Mouse (Mus musculus) limb, embryonic 13.5 days (tissue): ENCODE measurements around the gene Calhm2. TPM values are rescaled to one million over a fixed set of nuclear protein-coding genes. Genes with fewer than 3 reads are reported as not detected.

Experiments used
- ATAC-seq: fragments of 200-750 bp; cut with Nextera tagmentation; 2 replicates; pipeline ENCODE4 v1.8.0; 2017; ENCODE audit warnings: low read depth, moderate number of reproducible peaks, moderate TSS enrichment; ENCODE audit not compliant: low FRiP score
- H3K27ac ChIP-seq: fragments of 300-500 bp; sonication (generic); 2 replicates; pipeline ENCODE4 v1.5.1; 2015; ENCODE audit warnings: inconsistent platforms, mild to moderate bottlenecking, moderate library complexity
- H3K27me3 ChIP-seq: fragments of 300-500 bp; sonication (generic); 2 replicates; pipeline ENCODE4 v1.6.1; 2015; ENCODE audit warnings: mild to moderate bottlenecking, inconsistent platforms
- H3K36me3 ChIP-seq: fragments of 300-500 bp; sonication (generic); 2 replicates; pipeline ENCODE4 v1.6.1; 2015; ENCODE audit warnings: inconsistent platforms, mild to moderate bottlenecking, moderate library complexity
- H3K4me1 ChIP-seq: fragments of 300-500 bp; sonication (generic); 2 replicates; pipeline ENCODE4 v1.6.1; 2015; ENCODE audit warnings: inconsistent platforms
- H3K4me2 ChIP-seq: fragments of 300-500 bp; sonication (generic); replicated peaks from 2 replicates; pipeline ENCODE4 v1.6.1; 2015; ENCODE audit warnings: inconsistent platforms, mild to moderate bottlenecking, moderate library complexity
- H3K4me3 ChIP-seq: fragments of 300-500 bp; sonication (generic); 2 replicates; pipeline ENCODE4 v1.5.1; 2015; ENCODE audit warnings: moderate library complexity, mild to moderate bottlenecking, inconsistent platforms
- H3K9ac ChIP-seq: fragments of 300-500 bp; sonication (generic); 2 replicates; pipeline ENCODE4 v1.6.1; 2015; ENCODE audit warnings: mild to moderate bottlenecking, inconsistent platforms
- H3K9me3 ChIP-seq: fragments of 300-500 bp; sonication (generic); 2 replicates; pipeline ENCODE4 v1.6.1; 2016; ENCODE audit warnings: inconsistent platforms
- WGBS: fragments of 180-500 bp; shearing (Covaris S2); methylation state at CpG from one replicate; pipeline ENCODE4 v1.1.7; 2015; 5-methylcytosine and 5-hydroxymethylcytosine counted together
- polyA plus RNA-seq: library from polyadenylated mRNA; unstranded; fragments of >200 nt; fragmentation: Nextera tagmentation; extraction: Ambion mirVana; gene quantifications from 2 replicates; pipeline ENCODE4 v1.2.1, GENCODE M21; 2015

The Calhm2 gene
- polyA plus RNA-seq, 1 experiment from 2014 or later: 8.3 TPM

- peak; percentile 75 for ATAC-seq
- H3K27me3 ChIP-seq: peaks cover 7% of the 10 kb centered on the region; the same call in 1 of the 2 replicates
- H3K4me2 ChIP-seq: peak overlapping the region; percentile 44
- no peak overlapping the region for H3K9ac ChIP-seq
- peaks cover 7% of the 10 kb centered on the region; the same call in 1 of the 2 replicates for H3K4me1 ChIP-seq
- no peak overlapping the region for H3K27ac ChIP-seq
- WGBS: 25% methylated on average over 11 of the region's 11 CpGs
- H3K36me3 ChIP-seq: no peaks in the 10 kb centered on the region
- no peaks in the 10 kb centered on the region for H3K9me3 ChIP-seq
- peak overlapping the region; percentile 7 for H3K4me3 ChIP-seq
These were observed 30.8 kb upstream of the Calhm2 start for GRCm38 (mm10) chr19:47168793-47169412.

- H3K9ac ChIP-seq: no peak overlapping the region; the same call in 1 of the 2 replicates
- no peak overlapping the region for H3K27ac ChIP-seq
- no peaks in the 10 kb centered on the region for H3K9me3 ChIP-seq
- peaks cover 7% of the 10 kb centered on the region; the same call in 1 of the 2 replicates for H3K4me1 ChIP-seq
- ATAC-seq: no peak
- peaks cover 7% of the 10 kb centered on the region; the same call in 1 of the 2 replicates for H3K27me3 ChIP-seq
- H3K36me3 ChIP-seq: no peaks in the 10 kb centered on the region
- 7% methylated on average over 13 of the region's 13 CpGs for WGBS
- H3K4me2 ChIP-seq: peak overlapping the region; percentile 44
- peak overlapping the region; percentile 7 for H3K4me3 ChIP-seq
These were observed 30.1 kb upstream of the Calhm2 start for GRCm38 (mm10) chr19:47168223-47168622.

DNA sequence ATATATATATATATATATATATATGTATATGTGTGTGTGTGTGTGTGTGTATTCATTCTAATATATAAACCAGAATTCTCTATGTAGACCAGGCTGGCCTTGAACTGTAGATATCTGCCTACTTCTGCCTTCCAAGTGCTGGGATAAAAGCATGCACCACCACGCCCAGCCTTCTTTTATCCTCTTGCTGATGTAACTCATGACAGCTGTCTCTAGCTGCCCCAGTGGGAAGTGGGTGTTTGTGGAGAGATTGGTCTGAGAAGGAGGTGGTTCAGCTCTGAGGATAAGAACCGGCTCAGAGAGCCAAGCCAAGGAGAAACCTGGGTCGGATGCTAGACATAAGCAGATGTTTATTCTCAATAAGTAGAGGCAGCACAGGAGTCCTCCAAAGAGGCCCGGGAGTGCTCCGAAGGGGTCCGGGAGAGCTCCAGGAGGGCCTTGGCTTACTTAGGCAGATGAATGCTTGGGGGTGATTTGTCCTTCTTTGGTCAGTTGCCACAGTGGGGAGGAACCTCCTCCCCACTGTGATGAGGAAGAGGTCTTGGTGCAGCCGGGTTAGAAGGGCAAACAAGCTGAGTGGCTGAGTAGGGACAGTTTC, 29.6 kb upstream of the Calhm2 start:
- Histone ChIP-seq H3K4me2 (peak overlapping the region; percentile 44), H3K9me3 (no peaks in the 10 kb centered on the region), H3K9ac (no peak overlapping the region), H3K27me3 (peaks cover 7% of the 10 kb centered on the region; the same call in 1 of the 2 replicates), H3K4me3 (no peak overlapping the region), H3K27ac (no peak overlapping the region), H3K4me1 (peaks cover 7% of the 10 kb centered on the region; the same call in 1 of the 2 replicates), H3K36me3 (no peaks in the 10 kb centered on the region)
- ATAC-seq: no peak
- 61% methylated on average over 7 of the region's 7 CpGs for WGBS

DNA sequence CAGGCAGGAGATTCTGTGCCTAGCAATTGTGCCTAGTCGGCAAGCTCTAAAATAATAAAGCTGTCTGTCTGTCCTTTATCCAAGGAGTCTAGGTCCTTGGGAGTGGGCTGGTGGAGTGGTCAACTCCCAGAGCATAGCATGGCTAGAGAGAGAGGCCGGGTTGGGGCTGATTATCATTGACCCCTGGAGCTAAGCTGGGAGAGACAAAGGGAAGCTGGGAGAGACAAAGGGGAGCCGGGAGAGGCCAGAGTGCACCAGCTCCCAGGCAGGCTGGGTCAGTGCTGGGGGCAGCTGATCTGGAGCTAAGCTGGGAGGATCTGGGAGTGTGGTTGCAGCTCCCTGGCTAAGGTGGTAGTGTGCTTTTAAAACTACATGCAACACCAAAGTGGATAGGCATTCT, 28.7 kb upstream of the Calhm2 start:
- H3K4me3 ChIP-seq: no peak overlapping the region
- ATAC-seq: no peak
- H3K4me2 ChIP-seq: no peak overlapping the region
- peaks cover 7% of the 10 kb centered on the region; the same call in 1 of the 2 replicates for H3K27me3 ChIP-seq
- no peaks in the 10 kb centered on the region for H3K36me3 ChIP-seq
- H3K27ac ChIP-seq: no peak overlapping the region
- H3K4me1 ChIP-seq: peaks cover 7% of the 10 kb centered on the region; the same call in 1 of the 2 replicates
- WGBS: 35% methylated on average over 3 of the region's 3 CpGs
- no peak overlapping the region for H3K9ac ChIP-seq
- no peaks in the 10 kb centered on the region for H3K9me3 ChIP-seq

DNA sequence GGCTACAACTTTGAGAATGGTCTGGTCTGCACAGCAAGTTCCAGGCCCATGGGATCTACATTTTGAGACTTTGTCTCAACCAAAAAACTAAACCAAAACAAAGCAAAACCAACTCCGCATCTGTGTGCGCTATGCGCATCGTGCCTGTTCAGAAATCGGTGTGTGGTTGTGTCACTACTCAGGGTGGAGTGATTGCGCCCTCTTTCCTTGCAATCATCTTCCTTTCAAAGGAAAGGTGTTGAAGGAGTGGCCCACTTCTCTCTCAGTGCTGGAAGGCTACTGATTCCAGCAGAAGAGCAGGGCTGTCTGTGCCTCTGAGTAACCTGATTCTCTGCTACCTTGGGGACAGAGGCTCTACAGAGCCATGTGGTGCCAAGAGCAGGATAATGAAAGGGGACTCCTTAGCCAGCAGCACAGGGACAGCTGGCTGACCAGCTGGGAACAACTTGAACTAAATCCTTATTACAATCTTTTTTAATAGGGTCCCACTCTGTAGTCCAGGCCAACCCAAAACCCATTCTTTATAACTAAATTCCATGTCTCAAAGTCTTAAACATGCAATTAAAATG, 25.2 kb upstream of the Calhm2 start:
- Histone ChIP-seq H3K4me3 (no peak overlapping the region), H3K9ac (no peak overlapping the region), H3K27me3 (peaks cover 3% of the 10 kb centered on the region; the same call in 1 of the 2 replicates), H3K4me1 (peaks cover under 1% of the 10 kb centered on the region; the same call in 1 of the 2 replicates), H3K36me3 (no peaks in the 10 kb centered on the region), H3K9me3 (no peaks in the 10 kb centered on the region), H3K27ac (no peak overlapping the region), H3K4me2 (no peak overlapping the region)
- 89% methylated on average over 6 of the region's 6 CpGs for WGBS
- peak; percentile 51; the same call in 1 of the 2 replicates for ATAC-seq

GRCm38 (mm10) chr19:47161669-47162068, 23.6 kb upstream of the Calhm2 start:
- Histone ChIP-seq H3K9me3 (no peaks in the 10 kb centered on the region), H3K9ac (no peak overlapping the region), H3K27me3 (peaks cover 3% of the 10 kb centered on the region), H3K4me2 (no peak overlapping the region), H3K4me3 (no peak overlapping the region), H3K36me3 (no peaks in the 10 kb centered on the region), H3K27ac (no peak overlapping the region), H3K4me1 (no peaks in the 10 kb centered on the region)
- ATAC-seq: no peak
- 60% methylated on average over 4 of the region's 4 CpGs for WGBS

DNA sequence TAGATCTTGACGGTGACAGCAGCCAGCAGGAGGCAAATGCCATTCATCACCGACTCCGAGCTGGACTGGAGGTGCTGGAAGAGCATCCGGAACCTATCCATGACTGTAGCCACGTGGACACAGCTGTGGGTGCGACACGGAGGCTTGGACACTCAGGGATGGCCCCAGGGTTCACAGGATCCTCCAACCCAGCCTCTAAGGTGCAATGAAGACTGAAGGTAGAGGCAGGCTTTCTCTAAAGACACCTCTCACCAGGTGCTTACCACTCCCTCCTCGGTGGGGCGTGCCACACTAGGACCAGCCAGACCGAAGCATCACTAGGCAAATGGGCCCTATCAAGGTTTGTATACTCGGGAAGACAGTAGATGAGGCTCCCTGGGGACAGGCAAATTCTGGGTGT, 19.6 kb upstream of the Calhm2 start, which contains the start of gene Calhm3:
Calhm3 (minus strand) TSS at position 101 of the 400 bp plus-strand sequence.
- no peaks in the 10 kb centered on the region for H3K4me1 ChIP-seq
- H3K9ac ChIP-seq: no peak within 1 kb of the TSS
- H3K27ac ChIP-seq: no peak within 1 kb of the TSS
- H3K4me2 ChIP-seq: no peak within 1 kb of the TSS
- H3K27me3 ChIP-seq: no peaks in the 10 kb centered on the region; the same call in 1 of the 2 replicates
- ATAC-seq: no peak
- H3K9me3 ChIP-seq: no peaks in the 10 kb centered on the region
- H3K36me3 ChIP-seq: no peaks in the 10 kb centered on the region
- WGBS: 81% methylated on average over 11 of the region's 11 CpGs
- no peak within 1 kb of the TSS for H3K4me3 ChIP-seq

GRCm38 (mm10) chr19:47153767-47154166, 15.7 kb upstream of the Calhm2 start:
- no peaks in the 10 kb centered on the region for H3K36me3 ChIP-seq
- H3K4me3 ChIP-seq: no peak overlapping the region
- H3K4me1 ChIP-seq: peaks cover 12% of the 10 kb centered on the region
- WGBS: 83% methylated on average over 7 of the region's 7 CpGs
- no peak overlapping the region for H3K4me2 ChIP-seq
- H3K27ac ChIP-seq: no peak overlapping the region
- H3K27me3 ChIP-seq: peaks cover 14% of the 10 kb centered on the region
- H3K9me3 ChIP-seq: no peaks in the 10 kb centered on the region
- no peak overlapping the region for H3K9ac ChIP-seq
- no peak for ATAC-seq

DNA sequence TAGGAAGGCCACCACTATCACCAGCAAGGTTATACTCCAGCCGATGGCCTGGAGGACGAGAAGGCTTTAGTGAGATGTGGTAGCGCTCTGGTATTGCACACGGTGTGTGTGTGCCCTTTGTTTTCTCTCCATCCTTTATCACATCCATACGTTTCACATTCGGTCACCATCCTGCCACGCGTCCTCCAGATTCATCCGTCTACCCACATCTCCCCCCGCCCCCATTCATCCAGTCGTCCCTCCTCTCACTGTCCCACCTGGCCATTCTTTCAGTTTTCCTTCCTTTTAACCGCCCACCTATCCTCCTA, 13.9 kb upstream of the Calhm2 start:
- Histone ChIP-seq H3K9ac (peak overlapping the region; percentile 60), H3K27me3 (peaks cover 14% of the 10 kb centered on the region; the same call in 1 of the 2 replicates), H3K36me3 (no peaks in the 10 kb centered on the region), H3K4me2 (peak overlapping the region; percentile 65), H3K4me1 (peaks cover 12% of the 10 kb centered on the region), H3K4me3 (peak overlapping the region; percentile 37), H3K27ac (no peak overlapping the region), H3K9me3 (no peaks in the 10 kb centered on the region)
- 63% methylated on average over 12 of the region's 12 CpGs for WGBS
- no peak; the same call in 1 of the 2 replicates for ATAC-seq

DNA sequence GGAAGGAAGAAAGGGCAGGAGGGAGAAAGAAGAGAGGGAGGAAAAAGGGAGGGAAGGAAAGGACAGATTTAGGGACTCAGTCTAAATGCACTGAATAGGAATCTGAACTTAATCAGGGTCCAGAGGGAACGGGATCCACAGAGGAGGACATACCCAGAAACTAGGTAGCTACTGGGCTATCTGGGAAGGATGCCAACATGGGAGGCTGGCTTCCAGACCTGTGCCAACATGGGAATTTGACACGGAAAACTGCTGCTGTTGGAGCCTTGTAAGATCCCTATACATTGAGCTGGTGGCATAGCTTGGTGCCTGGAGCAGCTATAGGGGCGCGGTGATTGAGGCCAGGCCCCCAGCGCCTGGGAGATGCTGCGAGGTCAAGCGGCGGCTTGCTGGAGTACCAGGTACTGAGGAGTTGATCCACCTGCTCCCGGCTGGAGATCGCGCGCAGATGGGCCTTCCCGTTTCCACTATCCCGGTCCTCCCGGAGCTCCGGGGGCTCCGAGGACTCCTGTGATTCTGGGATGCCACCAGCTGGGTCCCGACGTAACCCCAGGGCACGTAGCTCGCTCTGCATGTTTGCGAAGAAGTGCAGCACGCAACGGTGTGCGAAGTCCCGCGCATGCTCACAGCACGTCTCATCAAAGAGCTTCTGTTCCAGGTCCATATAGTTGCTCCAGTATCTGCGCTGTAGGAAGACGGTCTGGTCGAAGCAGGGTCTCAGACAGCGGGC, 13.4 kb upstream of the Calhm2 start:
- ATAC-seq: no peak
- H3K9ac ChIP-seq: peak overlapping the region; percentile 60
- no peak overlapping the region for H3K27ac ChIP-seq
- peaks cover 14% of the 10 kb centered on the region; the same call in 1 of the 2 replicates for H3K27me3 ChIP-seq
- H3K4me2 ChIP-seq: peak overlapping the region; percentile 65
- H3K4me1 ChIP-seq: peaks cover 12% of the 10 kb centered on the region
- WGBS: 23% methylated on average over 32 of the region's 32 CpGs
- H3K36me3 ChIP-seq: no peaks in the 10 kb centered on the region
- peak overlapping the region; percentile 37 for H3K4me3 ChIP-seq
- H3K9me3 ChIP-seq: no peaks in the 10 kb centered on the region

DNA sequence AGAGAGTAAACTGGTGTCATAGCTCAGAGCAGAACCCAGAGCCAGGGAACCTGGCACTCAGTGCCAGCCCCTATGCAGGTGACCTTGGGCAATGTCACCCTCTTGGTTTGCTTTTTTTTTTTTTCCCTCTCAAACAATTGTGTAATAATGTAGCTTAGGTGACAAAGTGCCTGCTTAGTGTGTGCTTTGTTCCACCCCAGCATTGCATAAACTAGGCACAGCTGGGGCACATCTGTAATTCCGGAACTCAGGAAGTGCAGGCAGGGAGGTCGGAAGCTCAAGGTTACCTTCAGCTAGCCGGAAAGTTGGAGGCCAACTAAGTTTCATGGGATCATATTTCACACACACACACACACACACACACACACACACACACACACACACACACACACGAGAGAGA, 11.8 kb upstream of the Calhm2 start:
- Histone ChIP-seq H3K27ac (no peak overlapping the region), H3K4me3 (no peak overlapping the region), H3K36me3 (no peaks in the 10 kb centered on the region), H3K4me2 (no peak overlapping the region), H3K9ac (no peak overlapping the region), H3K4me1 (peaks cover 12% of the 10 kb centered on the region), H3K9me3 (no peaks in the 10 kb centered on the region), H3K27me3 (peaks cover 14% of the 10 kb centered on the region; the same call in 1 of the 2 replicates)
- 10% methylated on average over 4 of the region's 4 CpGs for WGBS
- no peak for ATAC-seq
